Mouse (Mus musculus) stomach, postnatal 0 days (tissue): ENCODE results near the gene Rassf4. TPM values are rescaled to one million over a fixed set of nuclear protein-coding genes. Genes with fewer than 3 reads are reported as not detected.
"Not testable (repeated sequence)": the region's sequence is repeated elsewhere in the genome, so short reads cannot be mapped to it uniquely, and the experiment has no call there.

ENCODE experiments used
- ATAC-seq: fragments of 200-750 bp; cut with Nextera tagmentation; 2 replicates; pipeline ENCODE4 v1.8.0; 2017; ENCODE audit not compliant: low FRiP score, low TSS enrichment
- DNase-seq: peaks from one replicate; pipeline ENCODE4 v3.0.0-alpha.2; 2016; ENCODE audit warnings: low spot score
- H3K27ac ChIP-seq: fragments of 300-500 bp; sonication (generic); replicated peaks from 2 replicates; pipeline ENCODE4 v1.5.1; 2014; ENCODE audit warnings: mild to moderate bottlenecking, control low read depth
- H3K27me3 ChIP-seq: fragments of 300-500 bp; sonication (generic); 2 replicates; pipeline ENCODE4 v1.6.1; 2014; ENCODE audit warnings: low read length; ENCODE audit not compliant: control insufficient read depth, insufficient read depth
- H3K36me3 ChIP-seq: fragments of 300-500 bp; sonication (generic); 2 replicates; pipeline ENCODE4 v1.6.1; 2014; ENCODE audit warnings: low read length, mixed read lengths; ENCODE audit not compliant: control insufficient read depth, insufficient read depth
- H3K4me1 ChIP-seq: fragments of 300-500 bp; sonication (generic); replicated peaks from 2 replicates; pipeline ENCODE4 v1.6.1; 2014; ENCODE audit warnings: antibody characterized with exemption; ENCODE audit not compliant: control insufficient read depth, insufficient read depth
- H3K4me2 ChIP-seq: fragments of 300-500 bp; sonication (generic); replicated peaks from 2 replicates; pipeline ENCODE4 v1.6.1; 2014; ENCODE audit warnings: low read depth, mild to moderate bottlenecking, control low read depth, moderate library complexity
- H3K4me3 ChIP-seq: fragments of 300-500 bp; sonication (generic); 2 replicates; pipeline ENCODE4 v1.5.1; 2014; ENCODE audit warnings: low read depth, low read length, control low read depth
- H3K9ac ChIP-seq: fragments of 300-500 bp; sonication (generic); 2 replicates; pipeline ENCODE4 v1.6.1; 2014; ENCODE audit warnings: mild to moderate bottlenecking, low read length, control low read depth, mixed read lengths
- H3K9me3 ChIP-seq: fragments of 300-500 bp; sonication (generic); 2 replicates; pipeline ENCODE4 v1.6.1; 2016; ENCODE audit warnings: low read length; ENCODE audit not compliant: control insufficient read depth
- CTCF ChIP-seq: IDR thresholded peaks from 2 replicates; pipeline ENCODE4 v1.5.1; 2016; ENCODE audit warnings: antibody characterized with exemption, low read depth, mild to moderate bottlenecking, moderate library complexity
- EP300 ChIP-seq: optimal IDR thresholded peaks from 2 replicates; pipeline ENCODE3; 2016; ENCODE audit warnings: antibody characterized with exemption
- WGBS: fragments of 180-500 bp; shearing (Covaris S2); extraction: QIAGEN DNeasy Blood & Tissue Kit; methylation state at CpG from one replicate; pipeline ENCODE4 v1.1.7; 2014; 5-methylcytosine and 5-hydroxymethylcytosine counted together
- microRNA-seq: library from miRNA; unstranded; fragments of <30 nt; microRNA quantifications from one replicate; pipeline ENCODE4, GENCODE M21; 2016
- polyA plus RNA-seq: library from polyadenylated mRNA; unstranded; fragments of >200 nt; fragmentation: Nextera tagmentation; extraction: Ambion mirVana; gene quantifications from 2 replicates; pipeline ENCODE4 v1.2.1, GENCODE M21; 2015

The Rassf4 gene
- polyA plus RNA-seq, 1 experiment from 2014 or later, result 5.6 TPM

DNA sequence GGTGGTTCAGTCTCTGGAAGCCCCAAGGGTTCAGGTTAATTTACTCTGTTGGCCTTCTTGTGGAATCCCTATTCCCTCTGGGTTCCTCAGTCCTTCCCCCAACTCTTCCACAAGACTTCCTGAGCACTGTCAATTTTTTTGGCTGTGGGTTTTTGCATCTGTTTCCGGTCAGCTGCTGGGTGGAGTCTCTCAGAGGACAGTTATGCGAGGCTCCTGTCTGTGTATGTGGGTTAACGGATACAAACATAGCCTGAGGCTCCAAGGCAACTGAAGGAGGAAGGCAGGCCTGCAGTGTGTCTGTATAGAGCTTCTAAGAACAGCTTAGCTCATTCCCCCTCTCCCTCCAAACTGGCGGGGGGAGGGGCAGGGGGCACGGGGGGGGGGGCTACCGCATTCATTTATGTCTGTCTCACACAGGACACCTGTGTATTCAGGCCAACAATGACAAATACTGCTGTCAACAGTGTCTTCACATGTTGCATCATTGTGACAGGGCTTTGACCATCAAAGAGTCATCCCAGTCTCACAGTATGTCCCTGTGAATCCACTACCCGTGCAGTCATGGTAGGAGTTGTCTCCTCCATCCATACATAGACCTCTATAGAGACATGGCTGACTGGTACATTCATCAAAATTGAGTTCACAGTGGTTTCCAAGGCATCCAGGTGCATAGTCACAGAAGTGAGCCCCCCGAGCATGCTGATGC, 52.3 kb downstream of the Rassf4 start:
- no peak for TF ChIP-seq EP300
- TF ChIP-seq CTCF, result no peak
- Histone ChIP-seq H3K9ac (no peak overlapping the region), H3K4me1 (no peaks in the 10 kb centered on the region), H3K4me2 (no peak overlapping the region), H3K9me3 (no peaks in the 10 kb centered on the region), H3K36me3 (no peaks in the 10 kb centered on the region), H3K27ac (no peak overlapping the region), H3K27me3 (no peaks in the 10 kb centered on the region), H3K4me3 (no peak overlapping the region)
- ATAC-seq (0 out of 2 replicates have a peak, but pooled peaks have one; percentile 65), DNase-seq (no peak)
- WGBS, result 60% methylated on average over 8 of the region's 8 CpGs

DNA sequence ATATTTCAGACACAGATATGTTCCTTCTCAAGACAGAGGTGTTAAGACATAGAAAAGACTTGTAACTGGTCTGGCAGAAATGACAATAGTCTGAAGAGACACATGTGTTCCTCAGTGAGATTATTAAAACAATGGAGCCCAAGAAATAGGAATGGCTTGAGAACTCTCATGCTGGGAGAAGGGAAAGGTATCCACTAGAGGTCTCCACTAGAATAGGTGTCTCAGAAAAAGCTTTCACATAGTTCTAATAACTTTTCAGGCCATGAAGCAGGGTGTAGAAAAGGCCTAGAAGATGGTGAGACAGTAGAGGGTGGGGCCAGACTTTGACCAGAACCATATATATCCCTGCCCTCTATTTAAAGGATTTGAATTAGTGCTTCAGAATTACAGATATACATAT, 55.7 kb downstream of the Rassf4 start:
- Histone ChIP-seq H3K9me3 (no peaks in the 10 kb centered on the region), H3K27ac (no peak overlapping the region), H3K4me3 (no peak overlapping the region), H3K36me3 (no peaks in the 10 kb centered on the region), H3K27me3 (no peaks in the 10 kb centered on the region), H3K4me1 (no peaks in the 10 kb centered on the region), H3K9ac (no peak overlapping the region), H3K4me2 (no peak overlapping the region)
- TF ChIP-seq EP300, result no peak
- TF ChIP-seq CTCF, result peak; percentile 58
- ATAC-seq (no peak), DNase-seq (no peak)

DNA sequence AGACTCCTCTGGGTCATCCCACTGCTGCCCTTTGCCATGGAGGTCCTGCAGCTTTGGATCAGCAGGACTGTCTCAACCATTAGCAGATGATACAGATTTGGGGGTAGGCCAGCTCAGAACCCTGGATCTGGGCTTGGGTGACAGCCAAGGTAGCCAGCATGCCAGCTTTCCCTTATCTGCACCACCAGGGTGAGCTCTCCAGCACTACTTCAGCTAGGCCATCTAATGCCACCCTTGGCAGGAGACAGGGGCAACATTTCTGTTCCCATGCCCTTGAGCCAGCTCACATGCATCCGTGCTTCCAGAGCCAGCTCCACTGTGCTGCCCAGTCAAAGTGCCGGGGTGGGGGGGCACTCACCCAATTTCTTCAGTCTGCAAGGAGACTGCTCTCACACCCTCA, 58.0 kb downstream of the Rassf4 start:
- H3K27me3 ChIP-seq, result no peaks in the 10 kb centered on the region
- no peak overlapping the region for H3K4me2 ChIP-seq
- H3K9me3 ChIP-seq, result no peaks in the 10 kb centered on the region
- no peak for DNase-seq
- TF ChIP-seq EP300 (no peak), CTCF (no peak)
- H3K36me3 ChIP-seq, result no peaks in the 10 kb centered on the region
- H3K27ac ChIP-seq, result no peak overlapping the region
- no peak overlapping the region for H3K9ac ChIP-seq
- WGBS, result 93% methylated on average over 2 of the region's 2 CpGs
- no peaks in the 10 kb centered on the region for H3K4me1 ChIP-seq
- ATAC-seq, result no peak
- no peak overlapping the region for H3K4me3 ChIP-seq

DNA sequence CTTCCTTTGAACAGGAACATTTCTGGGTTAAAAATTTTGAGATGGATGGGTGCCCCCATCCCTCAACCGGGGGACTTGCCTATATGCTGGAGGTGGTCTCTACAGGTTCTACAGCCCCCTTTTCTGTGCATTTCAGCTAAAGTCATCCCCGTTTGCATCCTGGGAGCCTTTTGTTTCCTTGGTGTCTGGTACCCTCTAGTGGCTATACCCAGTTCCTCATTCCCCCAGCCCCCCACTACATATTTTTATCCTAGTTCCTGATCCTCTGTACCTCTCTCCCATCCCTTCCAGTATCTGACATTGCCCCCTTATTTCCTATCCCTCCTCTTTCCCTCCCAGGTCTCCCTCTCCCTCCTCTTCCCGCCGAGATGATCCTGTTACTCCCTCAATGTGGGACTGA, 66.5 kb downstream of the Rassf4 start:
- Histone ChIP-seq H3K36me3 (no peaks in the 10 kb centered on the region), H3K4me1 (no peaks in the 10 kb centered on the region), H3K9me3 (no peaks in the 10 kb centered on the region), H3K27ac (no peak overlapping the region), H3K4me2 (no peak overlapping the region), H3K4me3 (no peak overlapping the region), H3K27me3 (no peaks in the 10 kb centered on the region), H3K9ac (no peak overlapping the region)
- DNase-seq (no peak), ATAC-seq (no peak)
- WGBS, result 35% methylated on average over 4 of the region's 4 CpGs
- TF ChIP-seq EP300, result no peak
- peak; percentile 41; the same call in 1 of the 2 replicates for TF ChIP-seq CTCF

DNA sequence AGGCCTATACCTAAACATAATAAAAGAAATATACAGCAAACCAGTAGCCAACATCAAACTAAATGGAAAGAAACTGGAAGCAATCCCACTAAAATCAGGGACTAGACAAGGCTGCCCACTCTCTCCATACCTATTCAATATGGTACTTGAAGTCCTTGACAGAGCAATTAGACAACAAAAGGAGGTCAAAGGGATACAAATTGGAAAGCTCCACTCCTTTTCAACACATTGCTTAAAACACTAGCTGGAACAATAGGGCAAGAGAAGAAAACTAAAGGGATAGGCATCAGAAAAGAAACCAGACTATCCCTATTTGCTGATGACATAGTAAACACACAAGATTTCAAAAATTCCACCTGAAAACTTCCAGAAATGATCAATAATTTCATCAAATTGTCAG, 72.8 kb downstream of the Rassf4 start:
- not testable (repeated sequence) for H3K27ac ChIP-seq, H3K9ac ChIP-seq, DNase-seq, H3K4me2 ChIP-seq, H3K36me3 ChIP-seq, H3K4me3 ChIP-seq, H3K4me1 ChIP-seq, ATAC-seq, H3K9me3 ChIP-seq, H3K27me3 ChIP-seq

DNA sequence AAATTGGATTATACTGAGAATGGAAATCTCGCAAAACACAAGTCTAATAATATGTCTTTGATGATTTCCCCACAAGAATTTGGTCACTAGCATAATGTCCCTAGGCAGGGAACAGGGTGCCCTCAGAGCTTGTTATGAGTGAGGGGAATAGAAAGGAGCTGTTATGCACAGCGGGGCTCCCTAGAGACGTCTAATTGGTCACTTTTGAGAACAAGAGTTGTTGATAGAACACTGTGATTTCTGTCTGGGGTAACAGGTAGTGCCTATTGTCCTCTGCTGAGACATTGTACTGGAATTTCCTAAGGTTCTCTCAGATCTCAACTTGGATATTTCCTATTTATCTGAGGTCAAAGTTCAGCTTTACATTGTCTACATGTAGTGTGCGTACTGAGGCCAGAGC, 89.7 kb downstream of the Rassf4 start, which contains the start of gene Olfr215:
Olfr215 (minus strand) TSS at position 101 of the 400 bp plus-strand sequence.
- 63% methylated on average over 4 of the region's 4 CpGs for WGBS
- no peak for TF ChIP-seq CTCF
- no peak for ATAC-seq

More for the DNA sequence above, 89.7 kb downstream of the Rassf4 start, which contains the start of gene Olfr215:
- Histone ChIP-seq H3K4me2 (no peak within 1 kb of the TSS), H3K4me1 (no peaks in the 10 kb centered on the region), H3K9ac (no peak within 1 kb of the TSS), H3K4me3 (no peak within 1 kb of the TSS), H3K36me3 (no peaks in the 10 kb centered on the region), H3K9me3 (no peaks in the 10 kb centered on the region), H3K27ac (no peak within 1 kb of the TSS), H3K27me3 (no peaks in the 10 kb centered on the region)
- DNase-seq, result no peak

Small RNAs within 50 kb of the gene (microRNA-seq; reads per million reads assigned to microRNA genes)
- not detected for gene Mir7043

Other genes starting within 250 kb of the Rassf4 start
- gene Alox5, start 212.8 kb downstream of the Rassf4 start, polyA plus RNA-seq, result 0.45 and 1.3 TPM in 2 replicates
- not detected in 2 replicates for gene Olfr211, start 184.9 kb downstream of the Rassf4 start, polyA plus RNA-seq
- not detected in 2 replicates for gene Olfr212, start 167.4 kb downstream of the Rassf4 start, polyA plus RNA-seq
- gene Olfr213, start 135.5 kb downstream of the Rassf4 start, polyA plus RNA-seq, result not detected in 2 replicates
- 0.36 TPM in 2 replicates for gene Gm5580, start 122.8 kb downstream of the Rassf4 start, polyA plus RNA-seq
- gene Olfr214, start 119.7 kb downstream of the Rassf4 start, polyA plus RNA-seq, result not detected in 2 replicates
- gene Olfr215, start 89.8 kb downstream of the Rassf4 start, polyA plus RNA-seq, result not detected in 2 replicates
- 52.4 and 54.4 TPM in 2 replicates for gene Zfp422, start 45.0 kb downstream of the Rassf4 start, polyA plus RNA-seq
- gene Depp1, start 23.3 kb downstream of the Rassf4 start, polyA plus RNA-seq, result 31.6 and 37.0 TPM in 2 replicates
- gene Tmem72, start 43.0 kb upstream of the Rassf4 start, polyA plus RNA-seq, result 0.05 and 0.08 TPM in 2 replicates